18 mouse cellular contexts compared by ENCODE assay signal in the genomic region with DNA sequence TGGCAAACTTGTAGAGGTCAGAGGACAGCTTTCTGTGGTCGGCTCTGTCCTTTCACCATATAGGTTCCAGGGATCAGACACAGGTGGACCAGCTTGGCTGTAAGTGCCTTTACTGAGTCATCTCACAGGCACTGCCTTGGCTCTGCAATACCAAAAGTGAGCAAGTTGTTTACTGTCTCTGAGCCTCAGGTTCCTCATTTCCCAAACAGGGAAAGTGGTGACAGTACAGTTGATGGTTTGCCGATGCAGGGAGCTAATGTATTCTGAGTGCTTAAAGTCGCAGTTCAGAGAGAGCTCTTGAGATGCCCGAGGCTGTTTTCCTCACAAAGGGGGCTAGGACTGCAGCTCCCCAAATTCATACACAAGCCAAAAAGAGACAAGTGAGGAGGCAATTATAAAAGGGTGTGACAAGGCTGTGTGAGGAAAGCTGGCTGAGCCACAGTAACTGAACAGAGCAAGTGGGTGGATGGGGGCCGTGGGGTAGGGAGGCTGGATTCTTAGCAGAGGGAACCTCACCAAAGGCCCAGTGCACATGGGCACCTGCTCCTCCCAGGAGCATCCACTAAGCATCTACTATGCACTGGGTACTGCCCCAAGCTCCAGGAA. TPM values are rescaled to one million over a fixed set of nuclear protein-coding genes. Genes with fewer than 3 reads are reported as not detected.
DNase-seq lines count a peak whose midpoint lies in the region; ATAC-seq and TF ChIP-seq lines count a peak whose summit lies in the region.
"Had no signal": no experiment of that assay in that cellular context is flagged by ENCODE, and none has a peak within 500 bp of the region (broad histone marks: within the 10 kb centered on the region; RNA-seq: fewer than 3 reads in every experiment).

No protein-coding gene starts in this region.

- 62% methylated on average over 5 of the region's 5 CpGs for WGBS in embryonic facial prominence, embryonic 10.5 days
- WGBS in forebrain, postnatal 0 days, result 32% methylated on average over 5 of the region's 5 CpGs
- 55% methylated on average over 5 of the region's 5 CpGs for WGBS in midbrain, embryonic 13.5 days

- H3K27me3 ChIP-seq in embryonic facial prominence, embryonic 10.5 days (replicated peaks; ENCODE audit: low read depth, poor library complexity, severe bottlenecking), result peaks cover 50% of the 10 kb centered on the region
- no peaks in the 10 kb centered on the region for H3K27me3 ChIP-seq in forebrain, postnatal 0 days (ENCODE audit: insufficient read depth, low read length)
- peaks cover 10% of the 10 kb centered on the region; the same call in 1 of the 2 replicates for H3K27me3 ChIP-seq in midbrain, embryonic 13.5 days

- TF ChIP-seq CTCF in forebrain, postnatal 0 days (IDR thresholded peaks at IDR 0.05; ENCODE audit: low read depth), result no peak

- H3K4me1 ChIP-seq in embryonic facial prominence, embryonic 10.5 days, result peaks cover 36% of the 10 kb centered on the region
- no peaks in the 10 kb centered on the region for H3K4me1 ChIP-seq in forebrain, postnatal 0 days (ENCODE audit: insufficient read depth)
- H3K4me1 ChIP-seq in midbrain, embryonic 13.5 days (replicated peaks), result peaks cover 54% of the 10 kb centered on the region
- H3K4me1 ChIP-seq: liver, embryonic 13.5 days had no signal

- DNase-seq in brain, adult 2 months (ENCODE audit: low read depth, low spot score), result peak; percentile 56
- no peak for DNase-seq in embryonic facial prominence, embryonic 10.5 days (ENCODE audit: low spot score)
- no peak for DNase-seq in forebrain, postnatal 0 days
- DNase-seq in adrenal gland, postnatal 36 days, result no peak
- DNase-seq in kidney, adult 9 months, result no peak
- DNase-seq in layer of hippocampus, adult 9-11 months, result no peak
- no peak for DNase-seq in kidney, postnatal 14 days
- DNase-seq: adrenal gland, postnatal 10 days; cerebellum, postnatal 14 days; gastrocnemius, postnatal 14 days; left cerebral cortex, postnatal 4 days; liver, embryonic 13.5 days; thymus, postnatal 4 days had no signal

- H3K9me3 ChIP-seq in embryonic facial prominence, embryonic 10.5 days, result 0 out of 2 replicates have a peak, but pooled peaks cover 3% of the 10 kb centered on the region
- no peaks in the 10 kb centered on the region for H3K9me3 ChIP-seq in forebrain, postnatal 0 days (ENCODE audit: low read length)
- no peaks in the 10 kb centered on the region for H3K9me3 ChIP-seq in midbrain, embryonic 13.5 days
- H3K9me3 ChIP-seq: intestine, embryonic 15.5 days; liver, embryonic 13.5 days had no signal

- H3K27ac ChIP-seq in embryonic facial prominence, embryonic 10.5 days (replicated peaks), result peak overlapping the region; percentile 75; the same call in 1 of the 2 replicates
- H3K27ac ChIP-seq in forebrain, postnatal 0 days (ENCODE audit: low read depth, low read length), result no peak overlapping the region
- no peak overlapping the region for H3K27ac ChIP-seq in midbrain, embryonic 13.5 days
- H3K27ac ChIP-seq: intestine, embryonic 15.5 days; kidney, postnatal 0 days; liver, embryonic 13.5 days had no signal

- H3K4me3 ChIP-seq in embryonic facial prominence, embryonic 10.5 days, result no peak overlapping the region
- H3K4me3 ChIP-seq in forebrain, postnatal 0 days (ENCODE audit: low read depth, low read length), result no peak overlapping the region
- H3K4me3 ChIP-seq in midbrain, embryonic 13.5 days (replicated peaks), result no peak overlapping the region
- H3K4me3 ChIP-seq: intestine, embryonic 15.5 days; liver, embryonic 13.5 days had no signal

- no peak overlapping the region for H3K9ac ChIP-seq in forebrain, postnatal 0 days
- no peak overlapping the region for H3K9ac ChIP-seq in midbrain, embryonic 13.5 days (replicated peaks)
- H3K9ac ChIP-seq: intestine, embryonic 15.5 days; liver, embryonic 13.5 days had no signal

- no peak overlapping the region for H3K4me2 ChIP-seq in forebrain, postnatal 0 days (ENCODE audit: low read depth)
- H3K4me2 ChIP-seq in midbrain, embryonic 13.5 days (replicated peaks), result no peak overlapping the region
- H3K4me2 ChIP-seq: heart, embryonic 11.5 days; intestine, embryonic 15.5 days; liver, embryonic 13.5 days had no signal

- peak; percentile 25 for ATAC-seq in forebrain, postnatal 0 days
- ATAC-seq in midbrain, embryonic 13.5 days, result 0 out of 2 replicates have a peak, but pooled peaks have one; percentile 5
- ATAC-seq: intestine, embryonic 15.5 days had no signal

- H3K36me3 ChIP-seq in embryonic facial prominence, embryonic 10.5 days (replicated peaks), result no peaks in the 10 kb centered on the region
- H3K36me3 ChIP-seq in forebrain, postnatal 0 days (ENCODE audit: insufficient read depth), result no peaks in the 10 kb centered on the region
- H3K36me3 ChIP-seq in midbrain, embryonic 13.5 days, result no peaks in the 10 kb centered on the region
- H3K36me3 ChIP-seq: intestine, embryonic 15.5 days; liver, embryonic 13.5 days had no signal

RNA-seq across cellular contexts. Expression of a gene that starts 44.3 kb away (rescaled TPM):
- polyA plus RNA-seq in embryonic facial prominence, embryonic 10.5 days (2016; fragmentation: Nextera tagmentation; extraction: Ambion mirVana), result 82.2 and 87.9 TPM in 2 replicates
- 38.8 and 46.6 TPM in 2 replicates for total RNA-seq in forebrain, postnatal 0 days (2014; rRNA removed)
- polyA plus RNA-seq in forebrain, postnatal 0 days (2015; fragmentation: Nextera tagmentation; extraction: Ambion mirVana), result 62.0 and 76.0 TPM in 2 replicates
- polyA plus RNA-seq in midbrain, embryonic 13.5 days (2015; fragmentation: Nextera tagmentation; extraction: Ambion mirVana), result 62.0 and 63.2 TPM in 2 replicates
- total RNA-seq in adrenal gland, postnatal 36 days (2021), result 10 to 100 TPM; 24.5 to 27.8 TPM

RNA-seq across cellular contexts. Expression of a gene that starts 49.9 kb away (rescaled TPM):
- polyA plus RNA-seq in embryonic facial prominence, embryonic 10.5 days (2016; fragmentation: Nextera tagmentation; extraction: Ambion mirVana), result 13.1 and 20.1 TPM in 2 replicates
- total RNA-seq in forebrain, postnatal 0 days (2014; rRNA removed), result 251 and 263 TPM in 2 replicates
- polyA plus RNA-seq in forebrain, postnatal 0 days (2015; fragmentation: Nextera tagmentation; extraction: Ambion mirVana), result 210 and 249 TPM in 2 replicates
- 92.0 and 96.7 TPM in 2 replicates for polyA plus RNA-seq in midbrain, embryonic 13.5 days (2015; fragmentation: Nextera tagmentation; extraction: Ambion mirVana)
- total RNA-seq in adrenal gland, postnatal 36 days (2021), result under 1 TPM; 0.79 TPM
- total RNA-seq: megakaryocyte-erythroid progenitor cell, adult 5-6 weeks had no signal

RNA-seq across cellular contexts. Expression of a gene that starts 51.6 kb away (rescaled TPM):
- 18.7 and 18.9 TPM in 2 replicates for polyA plus RNA-seq in embryonic facial prominence, embryonic 10.5 days (2016; fragmentation: Nextera tagmentation; extraction: Ambion mirVana)
- total RNA-seq in forebrain, postnatal 0 days (2014; rRNA removed), result 15.6 and 18.7 TPM in 2 replicates
- 12.5 and 13.4 TPM in 2 replicates for polyA plus RNA-seq in forebrain, postnatal 0 days (2015; fragmentation: Nextera tagmentation; extraction: Ambion mirVana)
- polyA plus RNA-seq in midbrain, embryonic 13.5 days (2015; fragmentation: Nextera tagmentation; extraction: Ambion mirVana), result 17.7 and 19.0 TPM in 2 replicates
- total RNA-seq in adrenal gland, postnatal 36 days (2021), result 10 to 100 TPM; 14.7 to 16.5 TPM

RNA-seq across cellular contexts. Expression of a gene that starts 53.5 kb away (rescaled TPM):
- 356 and 365 TPM in 2 replicates for polyA plus RNA-seq in embryonic facial prominence, embryonic 10.5 days (2016; fragmentation: Nextera tagmentation; extraction: Ambion mirVana)
- total RNA-seq in forebrain, postnatal 0 days (2014; rRNA removed), result 166 and 215 TPM in 2 replicates
- 533 and 690 TPM in 2 replicates for polyA plus RNA-seq in forebrain, postnatal 0 days (2015; fragmentation: Nextera tagmentation; extraction: Ambion mirVana)
- 541 and 558 TPM in 2 replicates for polyA plus RNA-seq in midbrain, embryonic 13.5 days (2015; fragmentation: Nextera tagmentation; extraction: Ambion mirVana)
- total RNA-seq in adrenal gland, postnatal 36 days (2021), result 100 to 1,000 TPM; 354 to 362 TPM
